Mouse (Mus musculus): ENCODE measurements around the gene Unc13d. TPM values are rescaled to one million over a fixed set of nuclear protein-coding genes. Genes with fewer than 3 reads are reported as not detected.

Gene Unc13d
- polyA plus RNA-seq (2012; rRNA removed), result 17.8 and 23.6 TPM in 2 replicates

DNA sequence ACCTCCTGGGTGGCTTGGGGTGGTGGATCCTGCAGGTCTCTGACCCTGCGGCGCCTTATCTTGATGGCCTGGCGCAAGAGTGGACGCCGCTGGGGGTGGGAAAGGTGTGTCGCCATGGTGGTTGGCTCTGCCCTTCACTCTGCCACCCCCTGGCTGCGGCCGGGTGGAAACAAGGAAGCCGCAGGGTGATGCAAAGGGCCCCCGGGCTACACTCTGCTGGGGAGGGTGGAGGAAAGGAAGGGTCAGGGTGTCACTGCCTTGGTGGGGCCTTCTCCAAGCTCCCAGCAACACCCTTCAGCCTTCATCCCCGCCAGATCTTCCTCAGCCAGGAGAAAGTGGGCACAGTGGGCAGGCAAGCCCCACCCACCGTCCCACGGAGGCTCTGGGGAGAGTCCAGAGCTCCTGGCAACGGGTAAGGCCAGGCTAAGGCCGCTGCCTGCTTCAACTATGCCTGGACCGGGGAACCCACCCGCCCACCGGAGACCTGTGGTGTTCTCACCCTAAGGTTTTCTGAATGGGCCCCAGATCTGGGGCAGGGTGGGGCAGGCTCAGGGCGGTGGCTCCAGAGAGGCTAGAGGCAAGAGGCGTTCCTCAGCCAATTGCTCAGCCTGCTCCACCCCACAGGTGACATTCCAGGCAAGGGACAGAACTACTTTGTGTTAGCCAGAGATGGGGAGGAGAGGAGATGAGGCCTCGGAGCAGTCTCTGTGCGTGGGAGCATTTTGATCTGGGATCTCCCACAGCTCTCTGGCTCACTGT is at the start of gene Unc13d:
Gene Unc13d, minus strand, starts transcription at position 516 of the 759 bp plus-strand sequence.

DNA sequence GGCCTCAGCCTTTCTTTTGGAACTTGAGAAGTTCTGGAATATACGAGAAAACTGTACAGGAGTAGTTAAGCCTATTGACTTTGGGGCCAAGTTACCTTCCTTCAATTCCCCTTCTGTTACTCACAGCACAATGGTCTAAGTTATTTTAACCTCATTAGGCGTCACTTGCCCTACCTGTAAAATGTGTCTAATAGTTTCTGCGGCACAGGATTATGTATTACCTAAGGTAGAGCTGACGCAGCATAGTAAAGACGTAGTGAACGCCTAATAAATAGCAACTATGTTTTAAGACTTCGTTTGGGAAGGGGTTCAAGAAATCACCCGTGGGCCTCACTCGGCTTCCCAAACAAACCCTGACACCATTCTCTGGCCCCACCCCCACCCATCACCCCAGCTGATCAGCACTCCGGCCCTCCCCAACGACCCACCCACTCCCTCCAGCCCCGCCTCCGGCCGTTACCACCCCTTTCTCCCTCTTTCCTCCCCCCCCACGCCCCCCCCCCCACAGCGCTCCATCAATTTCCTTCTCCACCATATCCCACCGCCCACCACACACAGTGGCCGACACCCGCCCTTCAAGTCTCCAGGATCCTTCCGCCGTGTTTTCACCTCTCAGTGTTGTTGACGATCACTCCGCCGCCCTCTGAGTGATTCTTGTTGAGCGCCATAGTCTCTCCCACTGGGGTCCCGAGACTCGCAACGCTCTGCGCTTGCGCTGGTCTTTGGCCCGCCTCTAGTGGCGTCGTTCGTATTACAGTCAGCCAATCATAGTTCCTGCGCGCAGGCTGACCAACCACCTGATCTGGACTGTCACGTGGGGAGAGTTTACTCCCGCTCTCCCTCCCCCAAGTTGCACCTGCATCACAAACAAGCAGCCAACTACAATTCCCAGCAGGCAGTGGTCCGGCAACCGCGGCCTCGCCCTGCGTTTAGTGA is 8.8 kb upstream of the Unc13d start, which contains the start of gene Wbp2:
Gene Wbp2, minus strand, starts transcription at position 738 of the 936 bp plus-strand sequence.

GRCm38 (mm10) chr11:116030088-116030897 is 47.5 kb downstream of the Unc13d start, which contains the start of gene Unk:
Unk (plus strand) TSS chr11:116030322.

DNA sequence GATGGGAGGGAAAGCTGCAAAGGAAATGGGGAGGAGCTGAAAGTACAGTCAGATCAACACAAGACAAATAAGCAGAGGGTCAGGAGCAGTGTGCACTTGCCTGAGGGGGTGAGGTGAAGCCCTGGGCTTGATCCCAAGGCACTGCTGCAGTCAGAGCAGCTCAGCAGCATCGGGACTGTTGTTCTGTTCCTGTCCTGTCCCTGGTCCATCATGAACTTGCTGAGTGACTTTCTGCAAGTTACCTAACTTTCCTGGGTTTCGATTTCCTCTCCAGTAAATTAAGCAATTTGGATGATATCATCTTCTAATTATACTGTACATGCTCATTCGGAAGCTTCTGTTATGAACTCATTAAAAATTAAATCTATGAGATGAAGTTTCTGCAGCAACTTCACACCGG is 50.0 kb downstream of the Unc13d start, which contains the start of gene H3f3b:
Gene H3f3b, minus strand, starts transcription at position 207 of the 400 bp plus-strand sequence.

GRCm38 (mm10) chr11:116012262-116012947 is 65.4 kb downstream of the Unc13d start, which contains the start of gene Galk1:
Galk1 (minus strand) TSS chr11:116012719.

Other genes with a start within 250 kb of the Unc13d start
- gene Myo15b, start 219.6 kb downstream of the Unc13d start, polyA plus RNA-seq (2012; rRNA removed), result 7.9 TPM in 2 replicates
- gene Smim5, start 178.0 kb downstream of the Unc13d start, polyA plus RNA-seq (2012; rRNA removed), result 11.2 and 12.7 TPM in 2 replicates
- 0.61 and 0.83 TPM in 2 replicates for gene Smim6, start 165.9 kb downstream of the Unc13d start, polyA plus RNA-seq (2012; rRNA removed)
- gene Sap30bp, start 144.7 kb downstream of the Unc13d start, polyA plus RNA-seq (2012; rRNA removed), result 48.2 and 49.0 TPM in 2 replicates
- 20.5 and 28.0 TPM in 2 replicates for gene Recql5, start 144.5 kb downstream of the Unc13d start, polyA plus RNA-seq (2012; rRNA removed)
- 14.6 and 16.3 TPM in 2 replicates for gene Itgb4, start 103.3 kb downstream of the Unc13d start, polyA plus RNA-seq (2012; rRNA removed)
- 122 and 133 TPM in 2 replicates for gene Galk1, start 65.2 kb downstream of the Unc13d start, polyA plus RNA-seq (2012; rRNA removed)
- 164 and 167 TPM in 2 replicates for gene H3f3b, start 50.0 kb downstream of the Unc13d start, polyA plus RNA-seq (2012; rRNA removed)
- gene Unk, start 47.6 kb downstream of the Unc13d start, polyA plus RNA-seq (2012; rRNA removed), result 63.2 and 87.9 TPM in 2 replicates
- 238 and 344 TPM in 2 replicates for gene Wbp2, start 9.0 kb upstream of the Unc13d start, polyA plus RNA-seq (2012; rRNA removed)
- 72.1 and 83.3 TPM in 2 replicates for gene Trim47, start 49.2 kb upstream of the Unc13d start, polyA plus RNA-seq (2012; rRNA removed)
- gene Trim65, start 53.2 kb upstream of the Unc13d start, polyA plus RNA-seq (2012; rRNA removed), result 16.1 and 17.8 TPM in 2 replicates
- 50.6 and 52.5 TPM in 2 replicates for gene Mrpl38, start 60.9 kb upstream of the Unc13d start, polyA plus RNA-seq (2012; rRNA removed)
- gene Fbf1, start 90.2 kb upstream of the Unc13d start, polyA plus RNA-seq (2012; rRNA removed), result 40.9 and 43.2 TPM in 2 replicates
- 27.9 and 37.2 TPM in 2 replicates for gene Ten1, start 120.9 kb upstream of the Unc13d start, polyA plus RNA-seq (2012; rRNA removed)
- gene Acox1, start 121.1 kb upstream of the Unc13d start, polyA plus RNA-seq (2012; rRNA removed), result 31.6 and 41.8 TPM in 2 replicates
- gene Evpl, start 160.1 kb upstream of the Unc13d start, polyA plus RNA-seq (2012; rRNA removed), result 2.8 and 3.7 TPM in 2 replicates
- 51.8 and 68.0 TPM in 2 replicates for gene Srp68, start 196.3 kb upstream of the Unc13d start, polyA plus RNA-seq (2012; rRNA removed)
- gene Galr2, start 203.0 kb upstream of the Unc13d start, polyA plus RNA-seq (2012; rRNA removed), result 3.4 and 3.8 TPM in 2 replicates
- gene Exoc7, start 229.3 kb upstream of the Unc13d start, polyA plus RNA-seq (2012; rRNA removed), result 34.9 and 36.3 TPM in 2 replicates